Mouse (Mus musculus) limb, embryonic 11.5 days (tissue): ENCODE measurements around the gene Tctn3. TPM values are rescaled to one million over a fixed set of nuclear protein-coding genes. Genes with fewer than 3 reads are reported as not detected.
A peak's percentile ranks its signal among the peaks of the same experiment; 100 is the strongest.
"Not testable (repeated sequence)": the region's sequence is repeated elsewhere in the genome, so short reads cannot be mapped to it uniquely, and the experiment has no call there.

Source experiments
- ATAC-seq: fragments of 200-750 bp; cut with Nextera tagmentation; 2 replicates; pipeline ENCODE4 v1.8.0; 2017; ENCODE audit warnings: low read depth; ENCODE audit not compliant: insufficient number of reproducible peaks, low FRiP score, low TSS enrichment
- DNase-seq: peaks from one replicate; pipeline ENCODE4 v3.0.0-alpha.2; 2015; ENCODE audit warnings: low spot score
- H3K27ac ChIP-seq: fragments of 300-500 bp; sonication (generic); replicated peaks from 2 replicates; pipeline ENCODE4 v1.5.1; 2014; ENCODE audit warnings: low read depth, mild to moderate bottlenecking, low read length
- H3K27me3 ChIP-seq: fragments of 300-500 bp; sonication (generic); 2 replicates; pipeline ENCODE4 v1.6.1; 2014; ENCODE audit warnings: mild to moderate bottlenecking, low read length, mixed read lengths; ENCODE audit not compliant: control insufficient read depth, insufficient read depth
- H3K36me3 ChIP-seq: fragments of 300-500 bp; sonication (generic); 2 replicates; pipeline ENCODE4 v1.6.1; 2014; ENCODE audit warnings: mild to moderate bottlenecking, low read length, moderate library complexity, mixed read lengths; ENCODE audit not compliant: control insufficient read depth, insufficient read depth
- H3K4me1 ChIP-seq: fragments of 300-500 bp; sonication (generic); 2 replicates; pipeline ENCODE4 v1.6.1; 2014; ENCODE audit warnings: low read length, mixed read lengths; ENCODE audit not compliant: control insufficient read depth, insufficient read depth
- H3K4me2 ChIP-seq: fragments of 300-500 bp; sonication (generic); 2 replicates; pipeline ENCODE4 v1.6.1; 2014; ENCODE audit warnings: low read depth, mild to moderate bottlenecking, moderate library complexity; ENCODE audit not compliant: severe bottlenecking
- H3K4me3 ChIP-seq: fragments of 300-500 bp; sonication (generic); 2 replicates; pipeline ENCODE4 v1.5.1; 2014; ENCODE audit warnings: low read depth, low read length
- H3K9ac ChIP-seq: fragments of 300-500 bp; sonication (generic); 2 replicates; pipeline ENCODE4 v1.6.1; 2014; ENCODE audit warnings: mild to moderate bottlenecking, low read length
- H3K9me3 ChIP-seq: fragments of 300-500 bp; sonication (generic); 2 replicates; pipeline ENCODE4 v1.6.1; 2016; ENCODE audit warnings: low read length; ENCODE audit not compliant: control insufficient read depth
- WGBS: fragments of 180-500 bp; shearing (Covaris S2); extraction: QIAGEN DNeasy Blood & Tissue Kit; methylation state at CpG from one replicate; pipeline ENCODE4 v1.1.7; 2014; 5-methylcytosine and 5-hydroxymethylcytosine counted together
- polyA plus RNA-seq: library from polyadenylated mRNA; unstranded; fragments of >200 nt; fragmentation: Nextera tagmentation; extraction: Ambion mirVana; gene quantifications from 2 replicates; pipeline ENCODE4 v1.2.1, GENCODE M21; 2014

Gene Tctn3
- polyA plus RNA-seq, 1 experiment from 2014 or later, result 10.6 TPM

- Histone ChIP-seq H3K4me3 (no peak overlapping the region), H3K9me3 (no peaks in the 10 kb centered on the region), H3K4me1 (no peaks in the 10 kb centered on the region), H3K4me2 (no peak overlapping the region), H3K27me3 (no peaks in the 10 kb centered on the region), H3K36me3 (no peaks in the 10 kb centered on the region), H3K9ac (no peak overlapping the region), H3K27ac (no peak overlapping the region)
- ATAC-seq (no peak), DNase-seq (no peak)
- 79% methylated on average over 7 of the region's 7 CpGs for WGBS
Observed at GRCm38 (mm10) chr19:40614811-40615210, 2.8 kb upstream of the Tctn3 start.

- H3K36me3 ChIP-seq, result peaks cover 2% of the 10 kb centered on the region; the same call in 1 of the 2 replicates
- 91% methylated on average over 6 of the region's 6 CpGs for WGBS
Observed at GRCm38 (mm10) chr19:40607676-40608075, 4.4 kb downstream of the Tctn3 start.

GRCm38 (mm10) chr19:40605189-40605588 lies 6.8 kb downstream of the Tctn3 start:
- H3K4me1 ChIP-seq, result no peaks in the 10 kb centered on the region
- no peaks in the 10 kb centered on the region for H3K27me3 ChIP-seq
- H3K36me3 ChIP-seq, result peaks cover 2% of the 10 kb centered on the region; the same call in 1 of the 2 replicates
- no peak overlapping the region for H3K9ac ChIP-seq
- ATAC-seq, result no peak
- WGBS, result 93% methylated on average over 9 of the region's 9 CpGs
- no peak overlapping the region for H3K27ac ChIP-seq
- no peaks in the 10 kb centered on the region for H3K9me3 ChIP-seq
- DNase-seq, result no peak
- H3K4me3 ChIP-seq, result no peak overlapping the region
- no peak overlapping the region for H3K4me2 ChIP-seq

More at GRCm38 (mm10) chr19:40607676-40608075, 4.4 kb downstream of the Tctn3 start:
- H3K4me1 ChIP-seq, result no peaks in the 10 kb centered on the region
- no peak overlapping the region for H3K27ac ChIP-seq
- H3K9me3 ChIP-seq, result no peaks in the 10 kb centered on the region
- ATAC-seq (no peak), DNase-seq (no peak)
- no peak overlapping the region for H3K4me2 ChIP-seq
- H3K9ac ChIP-seq, result no peak overlapping the region
- no peak overlapping the region for H3K4me3 ChIP-seq
- no peaks in the 10 kb centered on the region for H3K27me3 ChIP-seq

- no peak overlapping the region for H3K4me3 ChIP-seq
- no peaks in the 10 kb centered on the region for H3K4me1 ChIP-seq
- H3K9me3 ChIP-seq, result no peaks in the 10 kb centered on the region
- no peak overlapping the region for H3K27ac ChIP-seq
- ATAC-seq, result no peak
- no peaks in the 10 kb centered on the region for H3K36me3 ChIP-seq
- no peak for DNase-seq
- no peaks in the 10 kb centered on the region for H3K27me3 ChIP-seq
- no peak overlapping the region for H3K9ac ChIP-seq
- WGBS, result 91% methylated on average over 3 of the region's 3 CpGs
- H3K4me2 ChIP-seq, result no peak overlapping the region
Observed at GRCm38 (mm10) chr19:40601870-40602269, 10.2 kb downstream of the Tctn3 start.

- not testable (repeated sequence) for H3K9me3 ChIP-seq, DNase-seq, H3K4me3 ChIP-seq, H3K36me3 ChIP-seq, ATAC-seq, H3K4me2 ChIP-seq, H3K9ac ChIP-seq, H3K27me3 ChIP-seq, H3K27ac ChIP-seq, H3K4me1 ChIP-seq
- WGBS, result 91% methylated on average over 5 of the region's 5 CpGs
Observed at GRCm38 (mm10) chr19:40600846-40601245, 11.2 kb downstream of the Tctn3 start.

- WGBS, result 83% methylated on average over 8 of the region's 8 CpGs
- Histone ChIP-seq H3K27ac (no peak overlapping the region), H3K36me3 (no peaks in the 10 kb centered on the region), H3K4me2 (no peak overlapping the region), H3K9me3 (no peaks in the 10 kb centered on the region), H3K4me3 (no peak overlapping the region), H3K27me3 (no peaks in the 10 kb centered on the region), H3K9ac (no peak overlapping the region), H3K4me1 (no peaks in the 10 kb centered on the region)
- ATAC-seq (no peak), DNase-seq (no peak)
Observed at GRCm38 (mm10) chr19:40595831-40596230, 16.2 kb downstream of the Tctn3 start.

GRCm38 (mm10) chr19:40595231-40595630 lies 16.8 kb downstream of the Tctn3 start:
- no peak for ATAC-seq
- Histone ChIP-seq H3K4me3 (no peak overlapping the region), H3K4me1 (no peaks in the 10 kb centered on the region), H3K9ac (no peak overlapping the region), H3K9me3 (no peaks in the 10 kb centered on the region), H3K27ac (no peak overlapping the region), H3K36me3 (no peaks in the 10 kb centered on the region), H3K27me3 (no peaks in the 10 kb centered on the region), H3K4me2 (no peak overlapping the region)
- 83% methylated on average over 3 of the region's 3 CpGs for WGBS
- no peak for DNase-seq

GRCm38 (mm10) chr19:40589530-40589880 lies 22.5 kb downstream of the Tctn3 start:
- DNase-seq (no peak), ATAC-seq (no peak)
- H3K27ac ChIP-seq, result no peak overlapping the region

More at GRCm38 (mm10) chr19:40589530-40589880, 22.5 kb downstream of the Tctn3 start:
- H3K9me3 ChIP-seq, result no peaks in the 10 kb centered on the region
- 0 out of 2 replicates have a peak, but pooled peaks cover 3% of the 10 kb centered on the region for H3K4me1 ChIP-seq
- H3K27me3 ChIP-seq, result no peaks in the 10 kb centered on the region
- H3K4me2 ChIP-seq, result peak overlapping the region; percentile 60
- peak overlapping the region; percentile 78 for H3K4me3 ChIP-seq
- WGBS, result under 1% methylated on average over 9 of the region's 10 CpGs
- H3K9ac ChIP-seq, result peak overlapping the region; percentile 43
- H3K36me3 ChIP-seq, result peaks cover 2% of the 10 kb centered on the region; the same call in 1 of the 2 replicates
